Comparison of ENCODE assay signal across 27 mouse cellular contexts in genomic region chr10:108286658-108287437, GRCm38 (mm10). TPM values are rescaled to one million over a fixed set of nuclear protein-coding genes. Genes with fewer than 3 reads are reported as not detected.
A peak's percentile ranks its signal among the peaks of the same experiment; 100 is the strongest.
DNase-seq lines count a peak whose midpoint lies in the region; ATAC-seq and TF ChIP-seq lines count a peak whose summit lies in the region.
"Had no signal": no experiment of that assay in that cellular context is flagged by ENCODE, and none has a peak within 500 bp of the region (broad histone marks: within the 10 kb centered on the region; RNA-seq: fewer than 3 reads in every experiment).

No protein-coding gene starts in this region.

- TF ChIP-seq EP300 in ES-Bruce4 (IDR thresholded peaks at IDR 0.05; ENCODE audit: insufficient read depth, low read depth, low read length): peak; percentile 98

- DNase-seq in midbrain, embryonic 10.5 days (ENCODE audit: low spot score): no peak
- no peak for DNase-seq in ES-E14 (ENCODE audit: low read depth, low spot score)
- no peak for DNase-seq in ovary, postnatal 14 days (ENCODE audit: low spot score)
- DNase-seq: adrenal gland, adult 2 months; adrenal gland, postnatal 14 days; cerebellum, adult 11 months; cerebellum, adult 2 months; cerebellum, adult 9-11 months; cerebellum, postnatal 25 days; forebrain, postnatal 0 days; gastrocnemius, adult 2 months; gastrocnemius, postnatal 14 days; heart, adult 2 months; heart, postnatal 14 days had no signal

- H3K4me1 ChIP-seq in midbrain, embryonic 13.5 days (replicated peaks): no peaks in the 10 kb centered on the region
- peaks cover 3% of the 10 kb centered on the region; the same call in 1 of the 2 replicates for H3K4me1 ChIP-seq in midbrain, embryonic 10.5 days
- no peaks in the 10 kb centered on the region for H3K4me1 ChIP-seq in ES-Bruce4 (ENCODE audit: control insufficient read depth, insufficient read depth, low read length)
- H3K4me1 ChIP-seq in ES-E14 (ENCODE audit: control insufficient read depth in 2 of 2, insufficient read depth in 2 of 2, low read length in 2 of 2, poor library complexity in 1 of 2): peaks cover 18 to 22% of the 10 kb centered on the region in 2 experiments
- H3K4me1 ChIP-seq in intestine, postnatal 0 days (replicated peaks; ENCODE audit: control insufficient read depth, insufficient read depth, low read length): no peaks in the 10 kb centered on the region
- H3K4me1 ChIP-seq: embryonic facial prominence, embryonic 12.5 days; embryonic facial prominence, embryonic 15.5 days; hindbrain, embryonic 15.5 days; intestine, embryonic 15.5 days had no signal

- no peak for TF ChIP-seq CTCF in ES-Bruce4 (IDR thresholded peaks at IDR 0.05; ENCODE audit: low read depth, low read length)
- no peak for TF ChIP-seq CTCF in intestine, postnatal 0 days (IDR thresholded peaks at IDR 0.05; ENCODE audit: low read depth)

- TF ChIP-seq POLR2A in ES-Bruce4 (IDR thresholded peaks at IDR 0.05; ENCODE audit: insufficient read depth, low read length): no peak

- 0 out of 2 replicates have a peak, but pooled peaks cover 3% of the 10 kb centered on the region for H3K36me3 ChIP-seq in midbrain, embryonic 13.5 days
- H3K36me3 ChIP-seq in midbrain, embryonic 10.5 days: 0 out of 2 replicates have a peak, but pooled peaks cover 5% of the 10 kb centered on the region
- H3K36me3 ChIP-seq in ES-Bruce4 (ENCODE audit: control insufficient read depth, insufficient read depth, low read length, poor library complexity, severe bottlenecking): no peaks in the 10 kb centered on the region
- no peaks in the 10 kb centered on the region for H3K36me3 ChIP-seq in ES-E14 (ENCODE audit: control insufficient read depth, insufficient read depth, low read length, poor library complexity, severe bottlenecking)
- no peaks in the 10 kb centered on the region for H3K36me3 ChIP-seq in intestine, postnatal 0 days (ENCODE audit: control insufficient read depth, insufficient read depth)
- H3K36me3 ChIP-seq: embryonic facial prominence, embryonic 12.5 days; heart, embryonic 10.5 days; hindbrain, embryonic 12.5 days; intestine, embryonic 15.5 days had no signal

- no peak for ATAC-seq in midbrain, embryonic 13.5 days
- ATAC-seq in intestine, postnatal 0 days: no peak
- ATAC-seq: CD4-positive, CD25-positive, alpha-beta regulatory T cell, adult 4 months; forebrain, embryonic 14.5 days; forebrain, postnatal 0 days; intestine, embryonic 15.5 days had no signal

- WGBS in midbrain, embryonic 13.5 days: 65% methylated on average over 11 of the region's 11 CpGs
- 76% methylated on average over 11 of the region's 11 CpGs for WGBS in midbrain, embryonic 10.5 days
- WGBS in intestine, postnatal 0 days: 76% methylated on average over 11 of the region's 11 CpGs

- H3K9me3 ChIP-seq in midbrain, embryonic 13.5 days: no peaks in the 10 kb centered on the region
- H3K9me3 ChIP-seq in midbrain, embryonic 10.5 days (replicated peaks): no peaks in the 10 kb centered on the region
- peaks cover 19% of the 10 kb centered on the region for H3K9me3 ChIP-seq in ES-Bruce4 (replicated peaks; ENCODE audit: control insufficient read depth, insufficient read depth, low read length, poor library complexity, severe bottlenecking)
- H3K9me3 ChIP-seq in ES-E14 (ENCODE audit: control insufficient read depth, insufficient read depth, low read depth, low read length): no peaks in the 10 kb centered on the region
- no peaks in the 10 kb centered on the region for H3K9me3 ChIP-seq in intestine, postnatal 0 days (ENCODE audit: control insufficient read depth)
- H3K9me3 ChIP-seq: embryonic facial prominence, embryonic 12.5 days; embryonic facial prominence, embryonic 15.5 days; heart, embryonic 10.5 days; heart, embryonic 13.5 days; hindbrain, embryonic 12.5 days; hindbrain, embryonic 15.5 days; intestine, embryonic 15.5 days had no signal

- H3K4me3 ChIP-seq in midbrain, embryonic 13.5 days (replicated peaks): no peak overlapping the region
- no peak overlapping the region for H3K4me3 ChIP-seq in midbrain, embryonic 10.5 days
- no peak overlapping the region for H3K4me3 ChIP-seq in ES-Bruce4 (ENCODE audit: low read depth, low read length)
- peak overlapping the region; percentile 6 to 46; a peak in 2 of 4 replicates for H3K4me3 ChIP-seq in ES-E14 (ENCODE audit: insufficient read depth in 1 of 2, low read depth in 1 of 2, low read length in 2 of 2, poor library complexity in 1 of 2, severe bottlenecking in 1 of 2)
- no peak overlapping the region for H3K4me3 ChIP-seq in intestine, postnatal 0 days (ENCODE audit: low read depth, low read length)
- H3K4me3 ChIP-seq: embryonic facial prominence, embryonic 12.5 days; embryonic facial prominence, embryonic 15.5 days; gastrocnemius, adult 2 months; heart, adult 2 months; heart, embryonic 10.5 days; heart, embryonic 13.5 days; hindbrain, embryonic 12.5 days; hindbrain, embryonic 15.5 days; intestine, embryonic 15.5 days had no signal

- no peak overlapping the region for H3K4me2 ChIP-seq in midbrain, embryonic 13.5 days (replicated peaks)
- no peak overlapping the region for H3K4me2 ChIP-seq in intestine, postnatal 0 days (replicated peaks; ENCODE audit: low read depth)
- H3K4me2 ChIP-seq: embryonic facial prominence, embryonic 12.5 days; embryonic facial prominence, embryonic 15.5 days; heart, embryonic 13.5 days; hindbrain, embryonic 12.5 days; hindbrain, embryonic 15.5 days; intestine, embryonic 15.5 days had no signal

- H3K9ac ChIP-seq in midbrain, embryonic 13.5 days (replicated peaks): no peak overlapping the region
- H3K9ac ChIP-seq in ES-Bruce4 (ENCODE audit: low read depth, poor library complexity, severe bottlenecking) (peak overlapping the region; percentile 56; the same call in 1 of the 2 replicates), ES-E14 (ENCODE audit: insufficient read depth, low read depth, low read length, poor library complexity, severe bottlenecking) (peak overlapping the region; percentile 52; the same call in 1 of the 2 replicates)
- H3K9ac ChIP-seq in intestine, postnatal 0 days (ENCODE audit: low read depth, low read length): no peak overlapping the region
- H3K9ac ChIP-seq: embryonic facial prominence, embryonic 12.5 days; embryonic facial prominence, embryonic 15.5 days; forebrain, postnatal 0 days; heart, embryonic 13.5 days; hindbrain, embryonic 12.5 days; hindbrain, embryonic 15.5 days; intestine, embryonic 15.5 days had no signal

- in situ Hi-C loops in ES-E14 (cut with MboI; ENCODE audit: low sequenced_read_pairs in 2 of 2, unreplicated experiment in 2 of 2): no loop called here

- H3K27ac ChIP-seq in midbrain, embryonic 13.5 days: peak overlapping the region; percentile 5; the same call in 1 of the 2 replicates
- H3K27ac ChIP-seq in midbrain, embryonic 10.5 days (replicated peaks): no peak overlapping the region
- H3K27ac ChIP-seq in ES-Bruce4 (ENCODE audit: insufficient read depth, low read length): peak overlapping the region; percentile 99
- peak overlapping the region; percentile 98 for H3K27ac ChIP-seq in ES-E14 (ENCODE audit: insufficient read depth, low read depth, low read length, poor library complexity, severe bottlenecking)
- no peak overlapping the region for H3K27ac ChIP-seq in intestine, postnatal 0 days (ENCODE audit: low read depth, low read length)
- H3K27ac ChIP-seq: embryonic facial prominence, embryonic 12.5 days; embryonic facial prominence, embryonic 15.5 days; gastrocnemius, adult 2 months; heart, adult 2 months; heart, embryonic 10.5 days; heart, embryonic 13.5 days; hindbrain, embryonic 12.5 days; hindbrain, embryonic 15.5 days; intestine, embryonic 15.5 days had no signal

- H3K27me3 ChIP-seq in midbrain, embryonic 13.5 days: no peaks in the 10 kb centered on the region
- H3K27me3 ChIP-seq in midbrain, embryonic 10.5 days (ENCODE audit: low read depth, poor library complexity, severe bottlenecking): no peaks in the 10 kb centered on the region
- no peaks in the 10 kb centered on the region for H3K27me3 ChIP-seq in ES-Bruce4 (ENCODE audit: control insufficient read depth, insufficient read depth, low read length, poor library complexity, severe bottlenecking)
- no peaks in the 10 kb centered on the region for H3K27me3 ChIP-seq in intestine, postnatal 0 days (replicated peaks; ENCODE audit: control insufficient read depth, insufficient read depth, low read length)
- H3K27me3 ChIP-seq: embryonic facial prominence, embryonic 12.5 days; embryonic facial prominence, embryonic 15.5 days; heart, embryonic 13.5 days; hindbrain, embryonic 12.5 days; hindbrain, embryonic 15.5 days; intestine, embryonic 15.5 days had no signal

TF ChIP-seq in ES-E14, 5 proteins besides CTCF, POLR2A, EP300 and RAD21:
- TF ChIP-seq ZNF384 (IDR thresholded peaks at IDR 0.05; ENCODE audit: low read depth, low read length): no peak
- no peak for TF ChIP-seq ZC3H11A (IDR thresholded peaks at IDR 0.05; ENCODE audit: borderline replicate concordance, low read depth, low read length)
- TF ChIP-seq CHD2 (IDR thresholded peaks at IDR 0.05; ENCODE audit: low read depth, low read length): peak; percentile 63
- no peak for TF ChIP-seq MAFK (IDR thresholded peaks at IDR 0.05; ENCODE audit: insufficient read depth, low read depth, low read length)
- TF ChIP-seq HCFC1 (IDR thresholded peaks at IDR 0.05; ENCODE audit: borderline replicate concordance, insufficient read depth, low read length): no peak
TF ChIP-seq in ES-E14: peak in this region for 1.

RNA-seq across cellular contexts. Expression of gene Pawr, which starts 45.1 kb away (rescaled TPM):
- polyA plus RNA-seq in midbrain, embryonic 13.5 days (2015; fragmentation: Nextera tagmentation; extraction: Ambion mirVana): 2.6 and 4.0 TPM in 2 replicates
- polyA plus RNA-seq in midbrain, embryonic 10.5 days (2016; fragmentation: Nextera tagmentation; extraction: Ambion mirVana): 9.6 and 12.6 TPM in 2 replicates
- polyA plus RNA-seq in ES-Bruce4 (2011; ENCODE audit: insufficient read depth, insufficient read length, low read depth, missing spikeins): 157 and 164 TPM in 2 replicates
- 33.5 and 36.4 TPM in 2 replicates for total RNA-seq in ES-E14 (2012; rRNA removed)
- 11.9 and 12.3 TPM in 2 replicates for polyA plus RNA-seq in intestine, postnatal 0 days (2015; fragmentation: Nextera tagmentation; extraction: Ambion mirVana)
- total RNA-seq: common myeloid progenitor, adult 5-6 weeks had no signal
- polyA plus RNA-seq: CD4-positive, CD25-positive, alpha-beta regulatory T cell, adult 4 months had no signal

Comparison
In these comparisons a context has a peak if more than half of its experiments do, and no peak if none do; other contexts are left out.
1. H3K27ac ChIP-seq: peak in midbrain, embryonic 13.5 days (single experiment), ES-Bruce4 (single experiment) and ES-E14 (single experiment); none in midbrain, embryonic 10.5 days (single experiment) and intestine, postnatal 0 days (single experiment).
2. H3K4me3 ChIP-seq: peak in ES-E14 (2 of 2); none in midbrain, embryonic 13.5 days (single experiment), midbrain, embryonic 10.5 days (single experiment), ES-Bruce4 (single experiment) and intestine, postnatal 0 days (single experiment).
3. H3K9ac ChIP-seq: peak in ES-Bruce4 (single experiment) and ES-E14 (single experiment); none in midbrain, embryonic 13.5 days (single experiment) and intestine, postnatal 0 days (single experiment).
4. RNA of gene Pawr, which starts 45.1 kb away (polyA plus RNA-seq): 157 to 164 TPM in ES-Bruce4; 9.6 to 12.6 TPM in midbrain, embryonic 10.5 days, 11.9 to 12.3 TPM in intestine, postnatal 0 days and 2.6 to 4.0 TPM in midbrain, embryonic 13.5 days; every median in the first group is over 10 times any median in the second.